Mouse (Mus musculus) myocyte (in vitro differentiated cells): ENCODE data around the gene Nol3. TPM values are rescaled to one million over a fixed set of nuclear protein-coding genes. Genes with fewer than 3 reads are reported as not detected.

Experiments used
- H3K27me3 ChIP-seq: one replicate; pipeline ENCODE4 v1.6.1; 2011; ENCODE audit not compliant: control insufficient read depth, insufficient read depth, insufficient read length
- H3K36me3 ChIP-seq: one replicate; pipeline ENCODE4 v1.6.1; 2011; ENCODE audit not compliant: control insufficient read depth, insufficient read depth
- H3K4me2 ChIP-seq: one replicate; pipeline ENCODE4 v1.6.1; 2011; ENCODE audit warnings: low read depth, control low read depth
- H3K4me3 ChIP-seq: one replicate; pipeline ENCODE4 v1.5.1; 2011; ENCODE audit warnings: mild to moderate bottlenecking, control low read depth, moderate library complexity
- H3K79me2 ChIP-seq: one replicate; pipeline ENCODE4 v1.6.1; 2011; ENCODE audit not compliant: control insufficient read depth, insufficient read depth
- H3ac ChIP-seq: one replicate; pipeline ENCODE4 v1.6.1; 2011; ENCODE audit not compliant: control insufficient read depth, insufficient read length
- CEBPB ChIP-seq: IDR thresholded peaks from 2 replicates; pipeline ENCODE4 v1.6.1; 2011; ENCODE audit warnings: mild to moderate bottlenecking, moderate library complexity; ENCODE audit not compliant: poor library complexity, insufficient read depth, severe bottlenecking
- E2F4 ChIP-seq: IDR thresholded peaks from one replicate; pipeline ENCODE4 v1.6.1; 2011; ENCODE audit warnings: mild to moderate bottlenecking, control low read depth, moderate library complexity; ENCODE audit not compliant: insufficient read depth
- MAX ChIP-seq: IDR thresholded peaks from one replicate; pipeline ENCODE4 v1.6.1; 2011; ENCODE audit warnings: low read depth, mild to moderate bottlenecking, control low read depth
- MYOD1 ChIP-seq, 3 experiments: IDR thresholded peaks; one replicate each; pipeline ENCODE4 v1.6.1; 2011; ENCODE audit warnings: control low read depth in 2 of 3, low read depth in 2 of 3, mild to moderate bottlenecking in 2 of 3, moderate library complexity in 1 of 3; ENCODE audit not compliant: insufficient read length in 2 of 3, control insufficient read depth in 1 of 3
- MYOG ChIP-seq, 3 experiments: IDR thresholded peaks; one replicate each; pipeline ENCODE4 v1.6.1; 2011; ENCODE audit warnings: control low read depth in 2 of 3, low read depth in 2 of 3, mild to moderate bottlenecking in 2 of 3; ENCODE audit not compliant: insufficient read length in 2 of 3, control insufficient read depth in 1 of 3, insufficient read depth in 1 of 3
- POLR2A ChIP-seq: IDR thresholded peaks from one replicate; pipeline ENCODE4 v1.6.1; 2011; ENCODE audit warnings: low read depth, mild to moderate bottlenecking, control low read depth, moderate library complexity; ENCODE audit not compliant: insufficient read length
- POLR2AphosphoS2 ChIP-seq: IDR thresholded peaks from one replicate; pipeline ENCODE4 v1.6.1; 2011; ENCODE audit warnings: low read depth, control low read depth; ENCODE audit not compliant: insufficient read length
- REST ChIP-seq: IDR thresholded peaks from one replicate; pipeline ENCODE4 v1.6.1; 2011; ENCODE audit warnings: mild to moderate bottlenecking, control low read depth, moderate library complexity; ENCODE audit not compliant: insufficient read depth, insufficient read length
- SRF ChIP-seq: IDR thresholded peaks from one replicate; pipeline ENCODE4 v1.6.1; 2011; ENCODE audit warnings: low read depth; ENCODE audit not compliant: control insufficient read depth, insufficient read length
- TCF12 ChIP-seq: IDR thresholded peaks from one replicate; pipeline ENCODE4 v1.6.1; 2011; ENCODE audit warnings: mild to moderate bottlenecking, control low read depth; ENCODE audit not compliant: poor library complexity, insufficient read depth, severe bottlenecking
- TCF3 ChIP-seq: IDR thresholded peaks from one replicate; pipeline ENCODE4 v1.6.1; 2011; ENCODE audit warnings: low read depth, control low read depth; ENCODE audit not compliant: insufficient read length
- USF1 ChIP-seq: IDR thresholded peaks from one replicate; pipeline ENCODE4 v1.6.1; 2011; ENCODE audit warnings: low read depth, mild to moderate bottlenecking, control low read depth, moderate library complexity
- polyA plus RNA-seq: library from polyadenylated mRNA; unstranded; fragments of >200 nt; fragmentation: generic; extraction: Trizol; gene quantifications from one replicate; pipeline ENCODE4 v1.2.1, GENCODE M21; 2012; ENCODE audit warnings: missing spikeins

Nol3 gene
- polyA plus RNA-seq, 1 experiment: 23.2 TPM

DNA sequence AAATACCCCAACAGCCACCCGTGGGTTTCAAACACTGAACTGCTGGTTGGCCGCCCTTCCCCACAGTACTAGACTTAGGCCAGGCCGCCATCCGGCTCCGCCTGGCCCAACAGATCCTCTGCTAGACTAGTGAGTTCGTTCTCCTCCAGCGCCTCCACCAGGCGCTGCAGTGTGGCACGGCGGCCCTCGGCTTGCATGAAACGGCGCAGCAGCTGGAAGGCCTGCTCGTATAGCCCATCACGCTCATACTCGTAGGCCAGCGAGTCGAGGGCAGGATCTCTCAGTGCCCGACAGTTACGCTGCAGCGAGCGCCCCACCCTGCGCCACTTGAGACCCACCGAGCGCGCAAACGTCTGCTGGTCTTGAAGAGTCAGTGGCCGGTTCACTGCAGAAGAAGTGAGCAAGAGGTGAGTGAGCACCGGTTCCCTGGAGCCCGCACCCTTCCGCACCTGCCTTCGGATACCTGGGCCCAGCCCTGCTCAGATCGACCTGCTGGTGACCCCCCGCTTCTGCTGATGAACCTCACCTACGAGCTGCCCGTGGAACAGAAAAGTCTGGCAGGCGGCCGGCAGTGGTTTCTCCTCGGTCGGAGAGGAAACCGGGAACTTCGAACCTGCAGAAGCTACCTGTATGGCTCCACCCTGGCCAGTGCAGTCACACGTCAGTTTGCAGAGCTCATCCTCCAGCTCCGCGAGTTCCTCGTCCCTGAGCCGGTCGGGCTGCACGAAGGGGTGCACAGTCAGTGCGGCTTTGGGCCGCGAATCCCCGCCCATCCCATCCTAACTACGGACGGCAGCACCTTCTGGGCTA, 16.8 kb upstream of the Nol3 start:
- Histone ChIP-seq H3K36me3 (no peaks in the 10 kb centered on the region), H3K79me2 (peaks cover 4% of the 10 kb centered on the region), H3K4me3 (no peak overlapping the region), H3K4me2 (no peak overlapping the region), H3ac (no peak overlapping the region), H3K27me3 (no peaks in the 10 kb centered on the region)
- no peak for TF ChIP-seq TCF12
- TF ChIP-seq SRF: no peak
- TF ChIP-seq MYOG (IDR thresholded peaks at IDR 0.05; ENCODE audit: control insufficient read depth in 1 of 3, insufficient read depth in 1 of 3, insufficient read length in 2 of 3, low read depth in 2 of 3): no peak
- TF ChIP-seq MYOD1 (IDR thresholded peaks at IDR 0.05; ENCODE audit: control insufficient read depth in 1 of 3, insufficient read length in 2 of 3, low read depth in 2 of 3): no peak
- TF ChIP-seq E2F4: no peak
- no peak for TF ChIP-seq POLR2A
- no peak for TF ChIP-seq USF1
- no peak for TF ChIP-seq TCF3
- no peak for TF ChIP-seq CEBPB
- no peak for TF ChIP-seq POLR2AphosphoS2
- TF ChIP-seq REST: no peak
- TF ChIP-seq MAX: no peak

DNA sequence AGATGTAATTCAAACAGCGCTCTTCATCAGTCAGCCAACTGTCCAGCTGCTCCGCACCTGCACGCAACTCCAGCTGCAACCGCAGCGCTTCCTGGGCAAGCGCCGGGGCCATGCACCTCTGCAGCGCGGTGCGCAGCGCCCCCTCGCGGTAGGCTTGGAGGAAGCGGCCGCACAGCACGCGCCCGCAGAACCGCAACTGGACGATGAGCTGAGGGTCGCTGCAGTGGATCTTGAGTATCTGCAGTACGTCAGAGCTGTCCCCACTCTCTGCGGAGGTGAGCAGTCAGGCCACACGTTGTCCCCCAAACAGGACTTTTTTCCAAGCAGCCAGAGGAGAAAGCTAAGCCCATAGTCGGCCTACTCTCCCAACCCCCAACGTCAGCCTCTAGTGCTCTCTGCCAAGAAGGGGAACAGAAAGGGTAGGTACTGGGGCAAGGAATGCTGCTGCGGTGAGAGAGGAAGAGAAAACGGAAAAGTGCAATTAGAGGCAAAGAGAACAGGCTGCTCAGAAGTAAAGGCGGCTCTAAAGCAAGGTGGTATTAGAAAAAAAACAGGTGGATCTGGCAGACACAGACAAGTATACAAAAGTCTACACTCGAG, 16.1 kb upstream of the Nol3 start:
- no peak overlapping the region for H3K4me3 ChIP-seq
- no peak overlapping the region for H3K4me2 ChIP-seq
- TF ChIP-seq USF1 (no peak), POLR2AphosphoS2 (no peak), E2F4 (no peak), POLR2A (no peak), MYOD1 (IDR thresholded peaks at IDR 0.05; ENCODE audit: control insufficient read depth in 1 of 3, insufficient read length in 2 of 3, low read depth in 2 of 3) (no peak), TCF3 (no peak), SRF (no peak), REST (no peak), MYOG (IDR thresholded peaks at IDR 0.05; ENCODE audit: control insufficient read depth in 1 of 3, insufficient read depth in 1 of 3, insufficient read length in 2 of 3, low read depth in 2 of 3) (no peak), CEBPB (no peak), TCF12 (no peak), MAX (no peak)
- H3K36me3 ChIP-seq: no peaks in the 10 kb centered on the region
- H3ac ChIP-seq: no peak overlapping the region
- H3K27me3 ChIP-seq: no peaks in the 10 kb centered on the region
- H3K79me2 ChIP-seq: peaks cover 4% of the 10 kb centered on the region

DNA sequence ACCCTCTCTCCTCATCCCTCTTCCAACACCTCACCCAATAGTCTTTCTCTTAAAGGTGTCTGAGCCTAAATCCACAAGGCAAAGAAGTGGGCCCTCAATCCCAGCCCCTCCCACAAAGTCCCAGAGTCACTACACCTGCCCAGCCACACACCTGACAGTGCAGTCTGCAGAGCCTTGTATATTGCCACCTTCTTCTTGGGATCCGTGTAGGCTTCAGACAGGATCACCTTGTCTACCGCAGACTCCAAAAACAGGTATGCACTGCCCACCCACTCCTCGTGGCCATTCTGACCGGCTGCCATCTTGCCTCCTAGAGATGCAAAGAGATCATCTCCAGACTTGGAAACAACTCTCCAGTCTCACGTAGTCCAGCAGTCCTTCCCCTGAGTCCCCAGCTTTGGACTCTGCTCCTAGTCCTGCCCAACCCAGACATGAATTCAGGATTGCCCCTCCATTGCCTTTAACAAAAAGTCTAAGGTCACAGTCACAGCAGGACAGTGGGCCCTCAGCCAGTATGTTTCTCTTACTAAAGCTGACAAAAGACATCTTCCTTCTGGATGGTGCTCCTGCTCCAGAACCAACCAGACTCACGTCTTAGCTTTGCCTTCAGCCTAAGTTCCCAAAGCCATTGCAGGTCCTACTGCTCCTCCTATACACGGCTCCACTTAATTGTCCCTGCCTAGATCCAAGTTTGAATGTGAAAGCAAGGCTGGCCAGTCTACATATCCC, 15.4 kb upstream of the Nol3 start:
- Histone ChIP-seq H3K27me3 (no peaks in the 10 kb centered on the region), H3ac (no peak overlapping the region), H3K4me2 (no peak overlapping the region), H3K36me3 (no peaks in the 10 kb centered on the region), H3K79me2 (peaks cover 4% of the 10 kb centered on the region), H3K4me3 (no peak overlapping the region)
- TF ChIP-seq POLR2A: no peak
- no peak for TF ChIP-seq MYOD1 (IDR thresholded peaks at IDR 0.05; ENCODE audit: control insufficient read depth in 1 of 3, insufficient read length in 2 of 3, low read depth in 2 of 3)
- TF ChIP-seq USF1: no peak
- TF ChIP-seq MYOG (IDR thresholded peaks at IDR 0.05; ENCODE audit: control insufficient read depth in 1 of 3, insufficient read depth in 1 of 3, insufficient read length in 2 of 3, low read depth in 2 of 3): no peak
- TF ChIP-seq TCF3: no peak

DNA sequence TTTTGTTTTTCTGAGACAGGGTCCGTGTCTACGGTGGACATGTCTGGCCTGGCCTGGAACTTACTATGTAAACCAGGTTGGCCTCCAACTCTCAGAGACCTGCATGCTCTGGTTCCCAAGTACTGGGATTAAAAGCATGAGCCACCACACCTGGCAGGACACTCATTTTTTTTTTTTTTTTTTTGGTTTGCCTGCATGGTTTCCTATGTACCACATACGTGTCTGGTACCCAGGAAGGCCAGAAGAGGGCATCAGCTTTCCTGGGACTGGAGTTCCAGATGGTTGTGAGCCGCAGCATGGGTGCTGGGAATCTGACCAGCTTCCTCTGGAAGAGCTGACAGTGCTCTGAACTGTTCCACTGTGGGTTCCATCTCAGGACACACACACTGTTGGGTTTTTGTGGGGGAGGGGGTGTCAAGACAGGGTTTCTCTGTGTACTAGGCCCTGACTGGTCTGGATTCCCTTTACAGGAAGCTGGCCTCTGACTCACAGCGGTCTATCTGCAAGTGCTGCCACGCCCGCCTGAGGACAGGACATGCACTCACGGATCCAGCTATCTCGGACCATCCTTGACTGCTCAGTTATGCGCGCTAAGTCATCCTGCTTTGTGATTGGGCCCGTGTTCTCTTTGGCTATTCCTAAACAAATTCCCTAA, 14.5 kb upstream of the Nol3 start:
- Histone ChIP-seq H3K4me3 (no peak overlapping the region), H3K79me2 (peaks cover 4% of the 10 kb centered on the region), H3ac (no peak overlapping the region), H3K27me3 (no peaks in the 10 kb centered on the region), H3K4me2 (no peak overlapping the region), H3K36me3 (no peaks in the 10 kb centered on the region)
- TF ChIP-seq MYOG (IDR thresholded peaks at IDR 0.05; ENCODE audit: control insufficient read depth in 1 of 3, insufficient read depth in 1 of 3, insufficient read length in 2 of 3, low read depth in 2 of 3) (no peak), REST (no peak), MYOD1 (IDR thresholded peaks at IDR 0.05; ENCODE audit: control insufficient read depth in 1 of 3, insufficient read length in 2 of 3, low read depth in 2 of 3) (no peak), SRF (no peak), E2F4 (no peak), CEBPB (no peak), MAX (no peak), POLR2A (no peak), TCF3 (no peak), TCF12 (no peak), POLR2AphosphoS2 (no peak), USF1 (no peak)
